Mouse (Mus musculus) lung, postnatal 10 days (tissue): ENCODE measurements around the gene Gimd1.

Experiments
- DNase-seq: peaks from one replicate; pipeline ENCODE4 v3.0.0; 2021

Gene Gimd1

DNA sequence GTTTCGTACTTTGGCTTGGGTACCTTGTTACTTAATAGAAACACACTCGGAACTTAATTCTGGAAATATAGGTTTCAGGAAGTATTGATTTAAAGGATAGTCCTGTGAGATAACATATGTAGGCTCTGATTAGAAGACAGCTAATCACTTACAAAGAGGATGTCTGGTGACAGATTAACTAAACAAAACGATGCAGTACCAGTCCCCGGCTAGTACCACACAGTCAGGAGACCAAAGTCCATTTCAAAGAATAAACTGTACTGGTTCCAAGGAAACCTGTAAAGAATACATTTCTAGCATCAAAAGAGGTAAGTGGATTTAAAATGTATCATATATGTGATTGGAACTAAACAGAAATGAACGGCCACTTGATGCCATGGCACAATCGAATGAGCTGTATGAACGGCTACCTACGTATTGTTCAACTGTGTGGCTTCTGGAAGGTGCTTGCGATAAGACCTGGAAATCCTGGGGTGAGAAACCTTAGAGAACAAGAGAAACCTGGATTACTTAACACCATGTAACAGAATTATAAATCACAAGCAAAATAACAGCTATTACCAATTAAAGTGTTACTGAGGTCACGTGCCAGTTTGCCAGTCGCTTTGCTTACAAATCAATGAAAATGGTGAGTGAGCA, at the start of gene Gimd1:
Gimd1 (plus strand) TSS at position 220 of the 639 bp plus-strand sequence.
- DNase-seq = no peak

DNA sequence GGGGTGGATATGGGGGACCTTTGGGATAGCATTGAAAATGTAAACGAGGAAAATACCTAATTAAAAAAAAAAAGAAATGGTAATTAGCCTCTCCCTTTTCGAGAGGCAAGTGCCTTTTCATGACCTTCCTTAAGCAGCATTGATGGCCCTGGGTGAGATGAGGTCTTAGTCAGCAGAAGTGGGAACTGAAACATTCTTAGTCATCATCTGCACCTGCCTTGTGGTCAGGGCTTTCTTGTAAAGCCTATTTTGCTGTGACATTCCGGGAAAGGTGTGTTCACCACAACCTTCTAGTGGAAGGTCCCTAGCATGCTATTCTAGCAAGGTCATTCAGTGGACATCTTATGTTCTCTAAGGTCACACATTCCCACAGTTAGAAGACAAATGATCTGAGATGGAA, 48.4 kb upstream of the Gimd1 start:
- DNase-seq = no peak

DNA sequence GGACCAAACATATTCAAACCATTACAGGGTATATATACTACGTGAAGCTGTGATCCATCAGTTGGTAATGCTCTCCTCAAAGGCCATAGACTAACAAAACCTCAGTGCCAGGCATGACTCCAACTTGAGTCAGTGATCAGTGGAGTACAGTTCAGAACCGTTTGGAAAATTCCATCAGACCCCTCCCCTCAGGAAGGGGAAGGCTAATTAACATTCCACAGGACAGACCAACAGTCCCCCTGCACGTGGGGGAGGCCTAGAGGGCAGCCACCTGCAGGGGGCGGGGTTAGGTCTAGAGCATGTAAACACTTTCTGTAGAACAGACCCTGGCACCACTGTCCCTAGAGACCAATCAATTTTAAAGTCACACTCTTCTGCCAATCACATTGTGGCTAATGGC, 47.3 kb upstream of the Gimd1 start:
- DNase-seq = no peak

DNA sequence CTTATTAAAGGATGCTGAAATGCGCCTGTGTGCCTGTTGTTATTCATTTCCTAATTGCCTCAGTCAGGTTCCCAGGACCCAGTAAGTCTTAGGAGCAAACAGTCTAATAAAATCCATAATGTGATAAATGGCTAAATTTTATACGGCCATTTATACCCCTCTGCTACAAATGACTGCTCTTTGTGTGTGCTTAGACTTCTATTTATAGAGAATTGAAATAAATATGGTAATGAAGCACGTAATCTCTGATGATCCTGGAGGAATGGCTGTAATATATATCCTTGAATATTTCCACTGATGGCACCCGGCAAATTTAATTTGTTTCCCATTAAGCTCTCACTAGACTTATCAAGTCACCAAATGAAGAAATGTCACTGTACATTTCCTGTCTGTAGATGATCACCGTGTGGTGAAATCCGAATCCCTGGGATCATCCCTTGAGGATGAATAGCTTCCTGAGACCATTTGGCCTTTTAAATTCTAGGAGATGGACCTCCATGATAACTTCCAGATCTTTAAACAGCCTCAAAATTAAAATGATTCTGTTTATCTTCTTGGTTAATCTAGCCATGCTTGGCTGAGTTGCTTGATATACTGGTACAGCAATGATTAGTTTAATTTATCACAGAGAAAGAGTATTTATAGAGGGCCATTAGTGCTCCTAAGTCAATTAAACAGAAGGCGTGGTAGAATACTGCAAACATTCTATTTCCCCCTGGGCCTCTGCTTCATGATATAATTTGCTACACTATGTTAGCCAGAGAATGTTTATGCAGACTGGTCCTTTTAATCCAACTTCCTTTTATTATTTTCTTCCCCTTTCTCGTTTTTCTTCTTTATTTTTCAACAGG, 44.3 kb upstream of the Gimd1 start:
- DNase-seq = no peak

DNA sequence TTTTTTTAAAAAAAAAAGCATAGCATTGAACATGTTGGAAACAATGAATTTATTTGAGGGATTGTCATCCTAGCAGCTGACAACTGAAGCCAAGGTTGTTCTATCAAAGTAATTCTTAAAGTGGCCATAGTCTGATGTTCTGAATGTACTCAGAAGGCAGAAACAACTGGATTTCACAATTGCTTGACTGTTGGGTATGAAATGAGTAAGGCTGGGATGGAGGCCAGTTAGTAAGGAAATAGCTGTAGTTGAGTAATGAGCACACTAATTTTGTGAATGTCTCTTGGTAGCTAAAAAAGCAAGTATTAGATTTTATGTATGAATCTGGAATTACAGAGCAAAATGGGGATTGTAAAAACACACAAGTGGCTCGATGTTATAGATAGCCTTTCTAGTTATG, 41.5 kb upstream of the Gimd1 start:
- DNase-seq = no peak

DNA sequence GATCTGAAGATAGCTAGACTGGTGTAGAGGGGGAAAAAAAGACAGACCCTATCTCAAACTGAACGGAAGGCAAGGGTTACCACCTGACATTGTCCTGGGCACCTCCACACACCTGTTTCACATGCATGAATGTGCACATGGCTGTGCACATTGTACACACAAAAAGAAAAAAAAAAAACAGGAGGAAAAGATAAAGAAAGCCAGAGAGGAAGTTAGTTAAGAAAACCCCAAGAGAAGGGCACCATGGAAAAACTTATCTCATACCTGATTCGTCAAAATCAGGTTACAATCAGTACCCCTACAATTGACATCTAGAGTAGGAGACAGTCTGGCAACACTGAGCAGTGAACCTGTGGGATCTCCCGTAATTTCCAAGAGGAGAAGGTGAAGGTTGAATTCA, 39.6 kb upstream of the Gimd1 start:
- DNase-seq = no peak

DNA sequence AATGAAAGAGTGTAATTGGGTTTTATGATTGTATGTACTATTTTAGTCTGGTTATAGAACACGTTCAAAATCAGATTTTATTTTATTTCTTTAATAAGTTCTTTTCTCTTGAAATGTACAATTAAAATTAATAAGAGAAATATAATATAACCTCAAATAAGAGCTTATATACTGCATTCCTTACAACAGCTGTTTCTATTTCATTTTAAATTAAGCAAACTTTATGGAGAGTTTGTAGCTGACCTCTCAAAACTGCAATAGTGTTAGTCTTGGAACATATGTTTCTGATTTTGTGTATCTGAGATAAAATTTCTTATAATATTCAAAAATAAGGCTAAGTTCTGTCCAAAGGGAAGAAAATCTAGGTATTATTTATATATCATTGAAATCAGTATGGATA, 39.0 kb upstream of the Gimd1 start:
- no peak for DNase-seq

DNA sequence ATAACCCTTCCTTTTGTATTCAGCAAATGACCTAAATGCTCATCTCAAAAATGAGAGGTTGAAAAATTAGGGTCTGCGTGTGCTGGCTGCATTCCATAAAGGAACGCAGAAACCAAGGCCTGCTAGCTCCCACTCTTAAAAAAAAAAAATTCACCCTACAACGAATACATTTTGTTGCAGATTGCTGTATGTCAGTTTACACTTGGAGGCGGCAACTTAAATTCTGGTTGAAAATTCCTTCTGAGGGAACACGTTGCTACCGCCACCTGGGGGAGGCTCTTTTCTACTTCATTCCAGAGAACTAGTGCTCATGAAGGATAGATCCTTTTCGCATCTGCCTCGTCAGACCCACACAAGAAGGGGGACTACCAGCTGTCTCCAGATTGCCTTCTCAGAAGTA, 879 bp upstream of the Gimd1 start:
- DNase-seq = no peak

DNA sequence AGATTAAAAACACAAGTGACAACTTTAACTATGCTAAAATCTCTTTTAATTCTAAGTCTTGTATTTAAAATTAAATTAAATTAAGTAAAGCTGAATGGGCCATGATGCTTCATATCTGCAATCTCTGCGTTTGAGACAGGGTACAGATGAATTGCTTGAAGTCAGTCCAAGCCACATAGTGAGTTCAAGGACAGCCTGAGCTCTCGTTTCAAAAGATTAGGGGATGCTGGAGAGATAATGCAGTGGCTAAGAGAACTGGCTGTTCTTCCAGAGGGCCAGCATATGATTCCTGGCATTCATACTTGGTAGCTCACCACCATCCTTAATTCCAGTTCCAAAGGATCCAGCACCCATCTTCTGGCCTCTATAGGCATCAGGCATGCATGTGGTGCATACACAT, 3.6 kb downstream of the Gimd1 start:
- no peak for DNase-seq

DNA sequence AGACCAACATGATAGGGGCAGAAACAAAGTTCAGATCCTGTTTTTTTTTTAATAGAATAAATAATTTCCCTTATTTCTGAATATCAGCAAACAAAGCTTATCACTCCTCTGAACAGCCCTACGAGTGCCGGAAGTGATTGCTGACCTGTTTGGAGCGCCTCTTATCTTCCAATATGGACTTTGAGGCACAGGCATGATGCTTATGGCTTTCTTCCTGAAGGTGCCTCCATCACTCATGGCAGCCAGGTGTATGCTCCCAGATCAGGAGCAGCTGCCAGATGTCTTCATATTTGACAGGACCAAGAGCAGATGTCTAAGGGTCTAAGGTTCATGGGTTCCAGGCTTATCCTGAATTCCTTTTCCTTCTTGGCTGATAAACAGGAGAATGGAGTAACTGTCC, 7.5 kb downstream of the Gimd1 start:
- DNase-seq = no peak

DNA sequence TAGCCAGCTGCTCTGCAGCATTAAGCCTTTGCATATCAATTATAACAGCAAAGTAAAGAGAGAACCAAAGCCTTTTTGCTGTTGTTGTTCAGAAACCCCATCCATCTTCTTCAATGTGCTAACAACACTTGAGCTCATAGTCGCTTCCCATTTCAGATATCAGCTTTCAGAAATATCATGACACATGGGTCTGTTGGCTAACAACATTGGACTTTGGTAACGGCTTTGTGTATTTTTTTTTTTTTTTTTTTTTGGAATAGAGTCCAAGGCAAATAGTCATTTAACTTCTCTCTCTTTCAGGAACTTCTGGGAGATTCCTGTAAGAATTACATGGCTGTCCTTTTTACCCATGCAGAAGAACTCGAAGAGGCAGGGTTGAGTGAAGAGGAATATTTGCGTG, 14.5 kb downstream of the Gimd1 start:
- DNase-seq = no peak

DNA sequence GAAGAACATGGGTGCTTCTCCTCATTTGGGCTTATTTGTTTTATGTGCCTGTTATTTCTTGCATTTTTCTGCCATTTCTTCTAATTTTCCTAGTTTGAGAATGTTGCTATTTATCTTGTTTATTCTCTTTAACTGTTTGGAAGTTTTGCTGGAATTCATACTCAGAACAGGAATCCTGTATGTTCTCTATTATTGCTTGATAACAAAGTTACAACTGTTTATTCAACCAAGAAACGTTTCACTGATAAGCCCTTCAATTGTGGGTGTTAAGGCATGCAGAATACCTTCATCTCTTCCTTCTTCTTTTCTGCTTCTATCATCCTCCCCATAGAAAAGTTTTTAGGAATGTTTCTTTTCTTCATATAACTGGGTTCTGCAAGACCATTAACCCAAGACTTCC, 17.2 kb downstream of the Gimd1 start:
- no peak for DNase-seq

DNA sequence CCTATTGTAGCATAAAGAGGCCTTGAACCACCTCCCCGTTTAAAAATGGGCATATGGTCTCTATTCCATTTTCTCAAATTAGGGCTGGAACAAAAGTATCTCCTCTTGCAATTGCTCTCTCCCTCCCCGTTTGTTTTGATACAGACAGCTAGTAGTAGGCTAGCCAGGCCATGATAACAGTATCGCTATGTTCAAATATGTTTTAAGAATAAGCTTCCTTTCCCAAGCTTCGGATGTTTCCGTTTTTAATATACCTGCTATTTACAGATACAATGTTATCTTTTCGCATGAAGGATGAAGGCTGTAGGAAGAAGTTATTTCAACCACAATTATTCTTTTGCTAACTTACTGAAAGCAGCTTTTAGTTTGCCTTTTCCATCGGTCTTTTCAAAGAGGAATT, 19.7 kb downstream of the Gimd1 start:
- no peak for DNase-seq

DNA sequence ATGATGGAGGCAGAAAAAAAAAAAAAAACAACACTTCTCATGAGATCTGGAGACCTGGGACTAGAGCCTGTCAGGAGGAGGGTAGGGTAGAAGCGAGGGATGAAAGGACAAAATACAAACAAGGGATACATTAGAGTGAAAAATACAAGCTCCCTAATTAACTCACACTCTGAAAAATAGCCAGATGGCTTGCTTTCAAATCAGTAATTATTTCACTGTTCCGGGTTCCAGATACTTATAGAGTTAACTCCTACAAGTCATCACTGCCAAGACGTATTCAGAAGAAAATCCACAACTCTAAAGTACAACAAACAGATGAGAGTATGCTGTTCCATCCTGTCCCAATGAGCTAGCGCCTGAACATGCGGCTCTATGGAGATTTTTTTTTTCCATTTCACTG, 20.6 kb downstream of the Gimd1 start:
- DNase-seq = no peak

DNA sequence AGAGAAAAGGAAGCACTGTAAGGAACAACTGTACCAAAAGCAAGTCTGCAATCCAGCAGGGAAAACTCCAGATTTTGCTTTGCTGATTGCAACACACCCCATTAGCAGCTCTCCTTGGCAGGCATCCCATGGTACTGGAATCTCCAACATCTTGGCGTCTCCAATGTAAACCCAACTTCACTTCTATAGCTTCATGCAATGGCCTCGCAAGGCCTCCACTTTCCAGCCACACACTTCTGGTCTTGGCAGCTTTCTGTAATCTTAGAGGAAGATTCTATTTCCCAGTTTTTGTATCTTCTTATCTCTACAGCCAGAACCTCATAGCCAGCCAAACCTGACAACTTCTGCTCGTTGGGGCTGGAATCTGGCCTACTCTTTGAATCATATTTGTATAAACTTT, 22.2 kb downstream of the Gimd1 start:
- DNase-seq = peak; percentile 79

DNA sequence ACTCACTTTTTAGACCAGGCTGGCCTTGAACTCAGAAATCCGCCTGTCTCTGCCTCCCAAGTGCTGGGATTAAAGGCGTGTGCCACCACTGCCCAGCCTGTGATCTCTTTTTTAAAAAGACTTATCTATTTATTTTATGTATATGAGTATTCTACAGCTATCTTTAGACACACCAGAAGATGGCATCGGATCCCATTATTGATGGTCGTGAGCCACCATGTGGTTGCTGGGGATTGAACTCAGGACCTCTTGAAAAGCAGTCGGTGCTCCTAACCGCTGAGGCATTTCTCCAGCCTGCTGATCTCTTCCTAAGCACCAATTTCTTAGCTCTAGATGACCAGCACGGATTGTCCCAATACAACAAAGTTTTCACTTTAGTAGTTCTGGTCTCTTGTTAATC, 24.3 kb downstream of the Gimd1 start:
- no peak for DNase-seq

DNA sequence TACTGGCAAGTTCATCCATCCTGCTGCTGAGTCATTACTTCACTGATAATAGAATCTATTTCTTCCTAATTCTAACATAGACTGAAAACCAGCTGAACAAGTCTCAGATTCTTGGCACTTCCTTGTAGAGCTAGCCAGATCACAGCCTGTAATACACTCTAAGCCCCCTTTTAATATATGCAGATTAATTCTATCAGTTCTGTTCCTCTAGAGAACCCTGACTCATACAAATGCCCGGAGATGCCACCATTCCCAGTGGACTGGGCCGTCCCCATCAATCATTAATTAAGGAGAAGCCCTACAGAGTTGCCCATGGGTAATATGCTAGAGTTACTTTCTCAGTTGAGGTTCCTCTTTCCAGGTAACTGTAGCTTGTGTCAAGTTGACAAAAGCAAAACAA, 26.3 kb downstream of the Gimd1 start:
- DNase-seq = no peak

DNA sequence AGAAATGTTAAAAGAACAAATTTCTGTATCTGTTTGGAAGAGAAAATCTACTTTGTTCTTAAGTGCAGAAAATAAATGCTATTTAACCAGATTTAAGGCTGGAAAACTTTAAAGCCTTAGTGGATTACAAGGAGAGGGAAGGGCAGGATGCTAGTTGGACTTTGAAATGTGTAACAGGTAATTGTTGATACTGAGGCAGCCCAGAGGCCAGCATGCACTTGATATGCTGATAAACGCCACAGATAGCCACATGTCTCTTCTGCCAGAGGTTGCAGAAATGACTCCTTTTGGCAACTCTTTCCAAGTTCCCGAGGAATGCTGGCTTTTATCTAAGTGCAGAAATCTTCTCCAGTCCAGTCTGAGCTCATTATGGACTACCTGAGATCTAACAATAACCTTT, 47.9 kb downstream of the Gimd1 start:
- DNase-seq = no peak

DNA sequence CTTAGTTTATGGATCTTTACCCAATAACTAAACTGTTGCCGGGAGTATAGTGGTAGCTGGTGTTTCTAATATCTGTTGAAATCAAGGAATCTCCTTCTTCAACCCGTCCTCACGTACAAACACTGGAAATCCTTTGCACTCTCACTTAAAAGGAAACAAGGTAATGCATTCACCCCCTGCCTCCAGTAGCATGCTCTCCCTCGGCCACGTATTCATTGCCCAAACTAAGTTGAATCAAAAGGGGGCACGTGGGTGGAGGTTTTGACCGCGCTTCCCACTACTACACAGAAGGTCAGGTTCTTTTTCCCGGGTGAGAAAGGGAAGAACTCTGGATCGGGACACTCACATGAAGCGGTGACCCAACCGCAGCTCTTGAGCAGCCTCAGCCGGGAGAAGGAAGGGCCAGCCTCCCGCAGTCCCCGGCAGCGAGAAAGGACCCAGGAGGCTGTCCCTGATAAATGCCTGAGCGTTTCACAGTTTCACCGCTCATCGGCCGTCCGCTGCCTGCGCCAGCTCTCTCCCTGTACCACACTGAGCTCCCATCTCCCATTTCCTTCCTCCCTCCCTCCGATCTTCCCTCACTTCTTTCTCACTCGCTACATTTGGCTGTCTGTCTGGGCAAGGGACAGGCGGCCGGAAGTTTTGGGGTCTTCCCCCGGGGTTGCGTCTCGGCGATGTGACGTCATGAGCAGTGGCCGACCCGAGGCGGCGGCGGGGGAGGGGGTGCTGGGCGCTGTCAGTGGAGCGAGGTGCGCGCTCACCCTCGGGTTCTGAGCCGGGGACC, 54.0 kb downstream of the Gimd1 start, which contains the start of gene Tbck:
Tbck (plus strand) TSS at position 698 of the 784 bp plus-strand sequence.
- DNase-seq = peak; percentile 96

DNA sequence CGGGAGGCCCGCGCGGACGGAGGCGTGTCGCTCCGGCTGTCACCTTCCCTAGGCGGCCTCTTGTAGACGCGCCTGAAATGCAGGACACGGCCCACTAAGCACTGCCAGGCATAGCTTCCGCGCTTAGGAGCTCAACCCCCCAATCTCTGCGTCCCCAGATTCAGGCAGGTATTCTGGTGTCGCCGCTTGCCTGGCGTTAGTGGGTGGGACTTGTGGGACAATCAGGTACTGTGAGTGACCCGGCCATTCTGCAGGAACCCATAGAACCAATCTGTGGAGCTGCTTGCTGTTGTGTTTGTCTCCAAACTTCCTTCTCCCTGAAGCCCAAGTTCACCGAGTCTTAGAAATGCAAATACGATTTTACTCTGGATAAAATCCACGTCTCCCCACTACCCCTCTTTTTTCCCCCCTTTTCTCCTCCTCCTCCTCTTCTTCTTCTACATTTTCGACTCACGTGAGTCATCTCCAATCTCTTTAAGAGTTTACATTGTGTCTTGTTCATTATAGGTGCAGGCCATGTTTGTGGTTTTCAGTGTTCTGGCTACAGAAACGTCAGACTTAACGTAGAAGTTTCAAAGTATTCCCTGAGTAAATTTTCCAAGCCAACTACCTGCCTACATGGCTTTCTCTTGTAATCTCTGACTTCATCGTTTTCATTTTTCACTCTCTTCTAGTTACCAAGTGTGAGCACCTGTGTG, 54.8 kb downstream of the Gimd1 start, which contains the start of gene Aimp1:
Aimp1 (minus strand) TSS at position 140 of the 698 bp plus-strand sequence.
- DNase-seq = no peak
